Mouse (Mus musculus) intestine, embryonic 15.5 days (tissue): ENCODE results near the gene Dok1. TPM values are rescaled to one million over a fixed set of nuclear protein-coding genes. Genes with fewer than 3 reads are reported as not detected.

Experiments
- ATAC-seq: fragments of 200-750 bp; cut with Nextera tagmentation; 2 replicates; pipeline ENCODE4 v1.8.0; 2017; ENCODE audit warnings: moderate TSS enrichment, moderate library complexity
- H3K27ac ChIP-seq: fragments of 300-500 bp; sonication (generic); 2 replicates; pipeline ENCODE4 v1.5.1; 2015; ENCODE audit warnings: mild to moderate bottlenecking, inconsistent platforms
- H3K27me3 ChIP-seq: fragments of 300-500 bp; sonication (generic); replicated peaks from 2 replicates; pipeline ENCODE4 v1.6.1; 2015; ENCODE audit warnings: inconsistent platforms
- H3K36me3 ChIP-seq: fragments of 300-500 bp; sonication (generic); 2 replicates; pipeline ENCODE4 v1.6.1; 2015; ENCODE audit warnings: inconsistent platforms
- H3K4me1 ChIP-seq: fragments of 300-500 bp; sonication (generic); replicated peaks from 2 replicates; pipeline ENCODE4 v1.6.1; 2015; ENCODE audit warnings: inconsistent platforms
- H3K4me2 ChIP-seq: fragments of 300-500 bp; sonication (generic); replicated peaks from 2 replicates; pipeline ENCODE4 v1.6.1; 2015; ENCODE audit warnings: mild to moderate bottlenecking, inconsistent platforms
- H3K4me3 ChIP-seq: fragments of 300-500 bp; sonication (generic); replicated peaks from 2 replicates; pipeline ENCODE4 v1.5.1; 2015; ENCODE audit warnings: inconsistent platforms
- H3K9ac ChIP-seq: fragments of 300-500 bp; sonication (generic); 2 replicates; pipeline ENCODE4 v1.6.1; 2015; ENCODE audit warnings: inconsistent platforms
- H3K9me3 ChIP-seq: fragments of 300-500 bp; sonication (generic); 2 replicates; pipeline ENCODE4 v1.6.1; 2016; ENCODE audit warnings: inconsistent platforms
- WGBS: fragments of 180-500 bp; shearing (Covaris S2); methylation state at CpG from one replicate; pipeline ENCODE4 v1.1.7; 2015; 5-methylcytosine and 5-hydroxymethylcytosine counted together
- polyA plus RNA-seq: library from polyadenylated mRNA; unstranded; fragments of >200 nt; fragmentation: Nextera tagmentation; extraction: Ambion mirVana; gene quantifications from 2 replicates; pipeline ENCODE4 v1.2.1, GENCODE M21; 2015

Gene Dok1
- polyA plus RNA-seq, 1 experiment from 2014 or later: 9.8 TPM

- Histone ChIP-seq H3K4me2 (no peak overlapping the region), H3K9ac (no peak overlapping the region), H3K4me1 (no peaks in the 10 kb centered on the region), H3K4me3 (no peak overlapping the region), H3K36me3 (no peaks in the 10 kb centered on the region), H3K27me3 (no peaks in the 10 kb centered on the region), H3K9me3 (no peaks in the 10 kb centered on the region), H3K27ac (no peak overlapping the region)
- 46% methylated on average over 3 of the region's 3 CpGs for WGBS
- ATAC-seq: no peak
Observed at GRCm38 (mm10) chr6:83008659-83009058, 24.6 kb downstream of the Dok1 start.

- Histone ChIP-seq H3K36me3 (no peaks in the 10 kb centered on the region), H3K4me1 (no peaks in the 10 kb centered on the region), H3K9ac (no peak overlapping the region), H3K27me3 (no peaks in the 10 kb centered on the region), H3K4me3 (no peak overlapping the region), H3K4me2 (no peak overlapping the region), H3K27ac (no peak overlapping the region), H3K9me3 (no peaks in the 10 kb centered on the region)
- ATAC-seq: no peak
- 84% methylated on average over 6 of the region's 6 CpGs for WGBS
Observed at GRCm38 (mm10) chr6:83006114-83006513, 27.2 kb downstream of the Dok1 start.

- 79% methylated on average over 10 of the region's 10 CpGs for WGBS
- Histone ChIP-seq H3K27ac (no peak overlapping the region), H3K9me3 (no peaks in the 10 kb centered on the region), H3K4me2 (no peak overlapping the region), H3K9ac (no peak overlapping the region), H3K4me3 (no peak overlapping the region), H3K36me3 (no peaks in the 10 kb centered on the region), H3K4me1 (no peaks in the 10 kb centered on the region), H3K27me3 (no peaks in the 10 kb centered on the region)
- no peak for ATAC-seq
Observed at GRCm38 (mm10) chr6:83005444-83006011, 27.7 kb downstream of the Dok1 start.

GRCm38 (mm10) chr6:83004872-83005271 lies 28.4 kb downstream of the Dok1 start:
- Histone ChIP-seq H3K9me3 (no peaks in the 10 kb centered on the region), H3K4me3 (no peak overlapping the region), H3K27ac (no peak overlapping the region), H3K4me2 (no peak overlapping the region), H3K9ac (no peak overlapping the region), H3K4me1 (no peaks in the 10 kb centered on the region), H3K27me3 (no peaks in the 10 kb centered on the region), H3K36me3 (no peaks in the 10 kb centered on the region)
- WGBS: 64% methylated on average over 7 of the region's 7 CpGs
- ATAC-seq: no peak

- no peak overlapping the region for H3K4me2 ChIP-seq
- H3K4me1 ChIP-seq: no peaks in the 10 kb centered on the region
- H3K4me3 ChIP-seq: no peak overlapping the region
- H3K36me3 ChIP-seq: no peaks in the 10 kb centered on the region
- no peak overlapping the region for H3K9ac ChIP-seq
- ATAC-seq: no peak
- no peaks in the 10 kb centered on the region for H3K9me3 ChIP-seq
- H3K27ac ChIP-seq: no peak overlapping the region
- H3K27me3 ChIP-seq: no peaks in the 10 kb centered on the region
- 82% methylated on average over 2 of the region's 2 CpGs for WGBS
Observed at GRCm38 (mm10) chr6:83004309-83004708, 29.0 kb downstream of the Dok1 start.

GRCm38 (mm10) chr6:83003850-83004249 lies 29.4 kb downstream of the Dok1 start:
- Histone ChIP-seq H3K4me2 (no peak overlapping the region), H3K27me3 (no peaks in the 10 kb centered on the region), H3K9ac (no peak overlapping the region), H3K27ac (no peak overlapping the region), H3K9me3 (no peaks in the 10 kb centered on the region), H3K4me1 (no peaks in the 10 kb centered on the region), H3K36me3 (no peaks in the 10 kb centered on the region), H3K4me3 (no peak overlapping the region)
- no peak for ATAC-seq
- WGBS: 92% methylated on average over 5 of the region's 5 CpGs

GRCm38 (mm10) chr6:83003082-83003481 lies 30.2 kb downstream of the Dok1 start:
- H3K4me3 ChIP-seq: no peak overlapping the region
- no peak for ATAC-seq
- no peak overlapping the region for H3K4me2 ChIP-seq
- no peak overlapping the region for H3K27ac ChIP-seq
- no peaks in the 10 kb centered on the region for H3K4me1 ChIP-seq
- no peak overlapping the region for H3K9ac ChIP-seq
- 91% methylated on average over 1 of the region's 1 CpGs for WGBS
- H3K36me3 ChIP-seq: no peaks in the 10 kb centered on the region
- no peaks in the 10 kb centered on the region for H3K27me3 ChIP-seq
- no peaks in the 10 kb centered on the region for H3K9me3 ChIP-seq

GRCm38 (mm10) chr6:82999986-83000385 lies 33.3 kb downstream of the Dok1 start:
- Histone ChIP-seq H3K27ac (no peak overlapping the region), H3K36me3 (no peaks in the 10 kb centered on the region), H3K27me3 (no peaks in the 10 kb centered on the region), H3K4me1 (no peaks in the 10 kb centered on the region), H3K4me2 (no peak overlapping the region), H3K9me3 (no peaks in the 10 kb centered on the region), H3K4me3 (no peak overlapping the region), H3K9ac (no peak overlapping the region)
- ATAC-seq: no peak
- 67% methylated on average over 8 of the region's 8 CpGs for WGBS

- WGBS: 82% methylated on average over 4 of the region's 4 CpGs
- H3K9me3 ChIP-seq: no peaks in the 10 kb centered on the region
- H3K27me3 ChIP-seq: no peaks in the 10 kb centered on the region
- H3K36me3 ChIP-seq: no peaks in the 10 kb centered on the region
- no peak overlapping the region for H3K9ac ChIP-seq
- H3K4me2 ChIP-seq: no peak overlapping the region
- no peak for ATAC-seq
- no peak overlapping the region for H3K27ac ChIP-seq
- no peaks in the 10 kb centered on the region for H3K4me1 ChIP-seq
- H3K4me3 ChIP-seq: no peak overlapping the region
Observed at GRCm38 (mm10) chr6:82998326-82998725, 34.9 kb downstream of the Dok1 start.

- peak; percentile 45 for ATAC-seq
- no peak overlapping the region for H3K4me3 ChIP-seq
- H3K4me1 ChIP-seq: no peaks in the 10 kb centered on the region
- H3K27me3 ChIP-seq: no peaks in the 10 kb centered on the region
- peak overlapping the region; percentile 19 for H3K27ac ChIP-seq
- no peaks in the 10 kb centered on the region for H3K9me3 ChIP-seq
- H3K36me3 ChIP-seq: no peaks in the 10 kb centered on the region
- 40% methylated on average over 7 of the region's 7 CpGs for WGBS
- no peak overlapping the region for H3K9ac ChIP-seq
- H3K4me2 ChIP-seq: no peak overlapping the region
Observed at GRCm38 (mm10) chr6:82997511-82998102, 35.7 kb downstream of the Dok1 start.

- no peaks in the 10 kb centered on the region for H3K36me3 ChIP-seq
- no peaks in the 10 kb centered on the region for H3K4me1 ChIP-seq
- peak overlapping the region; percentile 48 for H3K4me2 ChIP-seq
- no peak overlapping the region for H3K4me3 ChIP-seq
- H3K9me3 ChIP-seq: no peaks in the 10 kb centered on the region
- peak overlapping the region; percentile 19 for H3K27ac ChIP-seq
- H3K9ac ChIP-seq: no peak overlapping the region
- no peaks in the 10 kb centered on the region for H3K27me3 ChIP-seq
- 6% methylated on average over 11 of the region's 11 CpGs for WGBS
- peak; percentile 95 for ATAC-seq
Observed at GRCm38 (mm10) chr6:82996740-82997315, 36.4 kb downstream of the Dok1 start.

GRCm38 (mm10) chr6:82994372-82994771 lies 38.9 kb downstream of the Dok1 start:
- WGBS: 69% methylated on average over 7 of the region's 7 CpGs
- H3K4me1 ChIP-seq: no peaks in the 10 kb centered on the region
- no peaks in the 10 kb centered on the region for H3K9me3 ChIP-seq
- no peak overlapping the region for H3K27ac ChIP-seq
- ATAC-seq: no peak
- H3K4me2 ChIP-seq: no peak overlapping the region
- H3K4me3 ChIP-seq: no peak overlapping the region
- no peak overlapping the region for H3K9ac ChIP-seq
- H3K27me3 ChIP-seq: no peaks in the 10 kb centered on the region
- no peaks in the 10 kb centered on the region for H3K36me3 ChIP-seq

- no peak for ATAC-seq
- no peaks in the 10 kb centered on the region for H3K4me1 ChIP-seq
- 40% methylated on average over 1 of the region's 1 CpGs for WGBS
- H3K4me3 ChIP-seq: no peak overlapping the region
- no peaks in the 10 kb centered on the region for H3K36me3 ChIP-seq
- H3K9me3 ChIP-seq: no peaks in the 10 kb centered on the region
- no peak overlapping the region for H3K27ac ChIP-seq
- H3K4me2 ChIP-seq: no peak overlapping the region
- no peaks in the 10 kb centered on the region for H3K27me3 ChIP-seq
- H3K9ac ChIP-seq: no peak overlapping the region
Observed at GRCm38 (mm10) chr6:82993696-82994095, 39.6 kb downstream of the Dok1 start.
